Mouse (Mus musculus) liver, postnatal 0 days (tissue): Measurements from ENCODE around the gene Il19.
A peak's percentile ranks its signal among the peaks of the same experiment; 100 is the strongest.

Experiments
- CTCF ChIP-seq: sonication (generic); IDR thresholded peaks from 2 replicates; pipeline ENCODE4 v1.5.1; 2016; ENCODE audit warnings: antibody characterized with exemption, low read depth
- EP300 ChIP-seq: IDR thresholded peaks from 2 replicates; pipeline ENCODE4 v1.6.1; 2016; ENCODE audit warnings: antibody characterized with exemption, low read depth, mild to moderate bottlenecking

- no peak for TF ChIP-seq EP300
- peak; percentile 67 for TF ChIP-seq CTCF
Measured at GRCm38 (mm10) chr1:130987418-130987817, 47.5 kb upstream of the Il19 start.
